Mouse (Mus musculus): Measurements from ENCODE around the gene Rab23. TPM values are rescaled to one million over a fixed set of nuclear protein-coding genes. Genes with fewer than 3 reads are reported as not detected.

Gene Rab23
- polyA plus RNA-seq, 1 experiment from 2014 or later = 26.2 TPM

DNA sequence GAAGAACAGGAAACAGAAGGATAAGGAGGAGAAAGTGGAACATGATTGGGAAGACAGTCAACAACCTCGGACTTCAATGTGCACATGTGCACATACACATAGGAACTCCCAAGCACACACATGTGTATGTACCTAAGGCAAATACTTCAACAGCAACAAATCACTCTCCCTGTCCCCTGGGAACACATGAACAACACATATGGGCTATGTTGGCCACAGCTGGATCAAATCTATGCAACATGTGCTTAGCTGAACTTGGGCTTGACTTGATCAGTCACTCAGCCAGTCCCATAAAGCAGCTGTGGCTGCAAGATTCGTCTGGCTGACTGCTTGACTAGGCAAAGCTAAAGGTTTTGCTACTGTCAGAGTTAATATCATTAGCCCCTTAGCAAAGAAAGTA is 30.9 kb upstream of the Rab23 start:
- no peak for ATAC-seq (ENCODE audit: insufficient read depth, low FRiP score)
- no peak overlapping the region for H3K4me2 ChIP-seq (ENCODE audit: low read depth, low read length)
- no peaks in the 10 kb centered on the region for H3K4me1 ChIP-seq (ENCODE audit: control insufficient read depth, insufficient read depth, low read length)
- H3K9me3 ChIP-seq (replicated peaks; ENCODE audit: control insufficient read depth, low read length) = no peaks in the 10 kb centered on the region
- no peaks in the 10 kb centered on the region for H3K36me3 ChIP-seq (ENCODE audit: control insufficient read depth, insufficient read depth, low read length)
- no peak overlapping the region for H3K4me3 ChIP-seq (replicated peaks; ENCODE audit: low read length)
- H3K9ac ChIP-seq (ENCODE audit: low read length) = no peak overlapping the region
- WGBS = 47% methylated on average over 2 of the region's 2 CpGs
- no peaks in the 10 kb centered on the region for H3K27me3 ChIP-seq (ENCODE audit: control insufficient read depth, insufficient read depth, low read length)
- no peak overlapping the region for H3K27ac ChIP-seq (ENCODE audit: low read length)

DNA sequence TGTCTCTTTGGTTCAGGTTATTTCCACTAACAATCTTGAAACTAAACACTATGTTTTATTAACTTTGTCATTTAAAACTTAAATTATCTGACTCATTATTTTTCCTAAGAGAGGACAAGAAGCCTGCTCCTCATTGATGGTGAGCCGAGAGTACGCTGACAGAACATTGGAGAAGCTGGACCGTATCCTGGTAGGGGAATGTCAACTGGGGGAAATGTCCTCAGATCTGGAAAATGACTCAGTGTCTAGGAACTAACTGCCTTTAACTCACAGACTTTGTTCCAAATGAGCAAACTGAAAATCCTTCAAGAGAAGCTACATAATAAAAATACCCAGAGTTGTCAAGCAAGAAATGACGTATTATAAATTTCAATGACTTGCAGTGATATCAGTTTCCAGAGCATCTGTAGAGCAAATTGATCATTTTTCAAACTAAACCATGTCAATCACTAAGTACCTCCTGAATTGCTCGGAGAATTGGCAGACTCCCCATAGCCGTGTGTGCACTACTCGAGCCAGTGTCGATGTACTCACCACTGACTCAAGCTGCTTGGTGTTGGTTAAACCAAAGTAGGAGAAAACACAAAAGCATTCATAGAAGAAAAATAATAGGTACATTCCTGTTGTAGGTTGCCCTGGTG is 30.1 kb upstream of the Rab23 start:
- Histone ChIP-seq H3K4me2 (ENCODE audit: low read depth, low read length) (no peak overlapping the region), H3K9me3 (replicated peaks; ENCODE audit: control insufficient read depth, low read length) (no peaks in the 10 kb centered on the region), H3K27me3 (ENCODE audit: control insufficient read depth, insufficient read depth, low read length) (no peaks in the 10 kb centered on the region), H3K4me3 (replicated peaks; ENCODE audit: low read length) (no peak overlapping the region), H3K4me1 (ENCODE audit: control insufficient read depth, insufficient read depth, low read length) (no peaks in the 10 kb centered on the region), H3K36me3 (ENCODE audit: control insufficient read depth, insufficient read depth, low read length) (no peaks in the 10 kb centered on the region), H3K27ac (ENCODE audit: low read length) (no peak overlapping the region), H3K9ac (ENCODE audit: low read length) (no peak overlapping the region)
- no peak for ATAC-seq (ENCODE audit: insufficient read depth, low FRiP score)
- WGBS = 58% methylated on average over 8 of the region's 8 CpGs

DNA sequence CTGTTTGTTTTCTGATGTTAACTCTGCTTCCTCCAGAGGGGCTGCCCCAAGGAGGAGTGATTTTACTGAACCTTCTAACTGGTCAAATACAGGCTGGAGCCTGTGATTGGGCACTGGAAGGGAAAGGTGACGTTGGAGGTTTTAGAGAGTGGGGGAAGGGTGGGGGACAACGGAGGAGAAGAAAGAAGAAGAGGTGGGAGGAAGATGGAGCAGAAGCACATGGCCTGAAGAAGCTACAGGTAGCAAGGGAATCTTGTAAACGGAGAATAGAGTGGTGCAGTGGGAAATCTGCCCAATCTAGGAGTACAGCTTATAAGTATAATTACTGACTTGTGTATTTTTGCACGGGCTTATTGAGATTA is 29.6 kb upstream of the Rab23 start:
- H3K27ac ChIP-seq (ENCODE audit: low read length) = no peak overlapping the region
- H3K4me3 ChIP-seq (replicated peaks; ENCODE audit: low read length) = no peak overlapping the region
- H3K4me1 ChIP-seq (ENCODE audit: control insufficient read depth, insufficient read depth, low read length) = no peaks in the 10 kb centered on the region
- no peak overlapping the region for H3K4me2 ChIP-seq (ENCODE audit: low read depth, low read length)
- H3K36me3 ChIP-seq (ENCODE audit: control insufficient read depth, insufficient read depth, low read length) = no peaks in the 10 kb centered on the region
- H3K9ac ChIP-seq (ENCODE audit: low read length) = no peak overlapping the region
- ATAC-seq (ENCODE audit: insufficient read depth, low FRiP score) = no peak
- H3K27me3 ChIP-seq (ENCODE audit: control insufficient read depth, insufficient read depth, low read length) = no peaks in the 10 kb centered on the region
- H3K9me3 ChIP-seq (replicated peaks; ENCODE audit: control insufficient read depth, low read length) = no peaks in the 10 kb centered on the region
- 48% methylated on average over 4 of the region's 4 CpGs for WGBS

DNA sequence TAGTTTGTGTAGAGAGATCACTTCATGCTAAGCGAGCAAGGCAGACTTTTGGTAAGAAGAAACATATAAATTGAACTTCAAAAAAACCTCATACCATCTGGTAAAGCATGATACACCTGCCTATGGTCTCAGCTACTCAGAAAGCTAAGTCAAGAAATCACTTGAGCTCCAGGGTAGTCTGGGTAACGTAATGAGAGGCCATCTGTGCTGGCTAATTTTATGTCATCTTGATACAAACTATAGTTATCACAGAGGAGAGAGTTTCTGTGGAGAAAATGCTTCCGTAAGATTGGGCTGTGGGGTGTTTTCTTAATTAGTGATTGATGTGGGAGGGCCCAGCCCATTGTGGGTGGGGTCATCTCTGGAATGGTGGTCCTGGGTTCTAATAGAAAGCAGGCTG is 25.8 kb upstream of the Rab23 start:
- no peak for ATAC-seq (ENCODE audit: insufficient read depth, low FRiP score)
- WGBS = 75% methylated on average over 3 of the region's 3 CpGs
- Histone ChIP-seq H3K9me3 (replicated peaks; ENCODE audit: control insufficient read depth, low read length) (no peaks in the 10 kb centered on the region), H3K9ac (ENCODE audit: low read length) (no peak overlapping the region), H3K27me3 (ENCODE audit: control insufficient read depth, insufficient read depth, low read length) (no peaks in the 10 kb centered on the region), H3K4me2 (ENCODE audit: low read depth, low read length) (no peak overlapping the region), H3K27ac (ENCODE audit: low read length) (no peak overlapping the region), H3K36me3 (ENCODE audit: control insufficient read depth, insufficient read depth, low read length) (no peaks in the 10 kb centered on the region), H3K4me1 (ENCODE audit: control insufficient read depth, insufficient read depth, low read length) (no peaks in the 10 kb centered on the region), H3K4me3 (replicated peaks; ENCODE audit: low read length) (no peak overlapping the region)

DNA sequence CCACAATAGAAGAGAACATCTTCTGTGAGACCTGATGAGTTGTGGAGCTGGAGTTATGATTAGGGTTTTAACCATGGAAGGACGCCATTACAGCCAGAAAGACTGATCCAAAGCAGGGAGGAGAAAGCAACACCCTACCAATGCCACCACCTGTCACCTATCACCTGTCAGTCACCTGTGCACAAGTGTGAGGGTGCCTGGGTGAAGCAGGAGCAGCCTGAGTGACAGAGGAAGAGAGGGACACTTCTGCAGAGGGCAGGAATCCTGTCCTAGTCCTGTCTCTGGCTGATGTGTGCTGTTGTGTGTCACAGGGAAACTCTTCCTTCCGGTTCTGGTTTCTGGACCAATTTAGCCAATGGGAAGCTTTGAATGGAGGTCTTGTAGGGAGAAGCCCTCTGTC is 23.7 kb upstream of the Rab23 start:
- no peaks in the 10 kb centered on the region for H3K9me3 ChIP-seq (replicated peaks; ENCODE audit: control insufficient read depth, low read length)
- no peak overlapping the region for H3K9ac ChIP-seq (ENCODE audit: low read length)
- no peaks in the 10 kb centered on the region for H3K4me1 ChIP-seq (ENCODE audit: control insufficient read depth, insufficient read depth, low read length)
- ATAC-seq (ENCODE audit: insufficient read depth, low FRiP score) = no peak
- no peak overlapping the region for H3K4me2 ChIP-seq (ENCODE audit: low read depth, low read length)
- no peak overlapping the region for H3K4me3 ChIP-seq (replicated peaks; ENCODE audit: low read length)
- 67% methylated on average over 2 of the region's 2 CpGs for WGBS
- no peak overlapping the region for H3K27ac ChIP-seq (ENCODE audit: low read length)
- H3K36me3 ChIP-seq (ENCODE audit: control insufficient read depth, insufficient read depth, low read length) = no peaks in the 10 kb centered on the region
- no peaks in the 10 kb centered on the region for H3K27me3 ChIP-seq (ENCODE audit: control insufficient read depth, insufficient read depth, low read length)

DNA sequence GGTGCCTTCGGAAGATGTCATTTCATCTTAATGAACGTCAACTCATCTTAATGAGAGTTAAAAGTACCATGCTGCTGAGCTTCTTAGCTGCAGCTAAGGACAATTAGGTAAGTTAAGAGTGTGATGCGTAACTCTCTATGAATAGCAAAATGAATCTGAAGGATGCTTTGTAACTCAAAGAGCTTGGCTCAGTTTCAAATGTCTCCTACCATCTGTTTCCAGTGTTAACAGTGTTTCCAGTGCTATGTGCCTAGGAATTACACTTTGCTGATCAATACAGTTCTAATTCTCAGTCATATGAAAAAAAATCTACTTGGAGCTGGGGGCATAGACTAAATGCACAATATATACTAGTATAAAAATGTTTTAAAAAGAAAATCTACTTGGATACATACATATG is 18.4 kb upstream of the Rab23 start:
- Histone ChIP-seq H3K4me3 (replicated peaks; ENCODE audit: low read length) (no peak overlapping the region), H3K4me2 (ENCODE audit: low read depth, low read length) (no peak overlapping the region), H3K27me3 (ENCODE audit: control insufficient read depth, insufficient read depth, low read length) (no peaks in the 10 kb centered on the region; the same call in 1 of the 2 replicates), H3K4me1 (ENCODE audit: control insufficient read depth, insufficient read depth, low read length) (no peaks in the 10 kb centered on the region), H3K27ac (ENCODE audit: low read length) (no peak overlapping the region), H3K9ac (ENCODE audit: low read length) (no peak overlapping the region), H3K36me3 (ENCODE audit: control insufficient read depth, insufficient read depth, low read length) (no peaks in the 10 kb centered on the region), H3K9me3 (replicated peaks; ENCODE audit: control insufficient read depth, low read length) (no peaks in the 10 kb centered on the region)
- ATAC-seq (ENCODE audit: insufficient read depth, low FRiP score) = no peak
- 85% methylated on average over 3 of the region's 3 CpGs for WGBS

DNA sequence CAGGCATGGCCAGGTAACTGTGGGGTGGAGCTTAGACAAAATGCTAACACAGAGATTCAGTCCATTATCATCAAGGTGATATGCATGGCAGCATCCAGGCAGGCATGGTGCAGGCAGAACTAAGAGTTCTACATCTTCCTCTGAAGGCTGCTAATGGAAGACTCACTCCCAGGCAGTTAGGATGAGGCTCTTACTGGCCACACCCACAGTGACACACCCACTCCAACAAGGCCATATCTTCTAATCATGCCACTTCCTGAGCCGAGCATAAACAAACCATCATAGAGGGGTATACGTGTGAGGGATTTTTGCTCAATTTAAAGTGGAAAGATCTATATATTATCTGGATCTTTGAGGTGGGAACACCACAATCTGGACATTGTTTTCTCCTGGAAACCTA is 10.1 kb upstream of the Rab23 start:
- Histone ChIP-seq H3K9me3 (replicated peaks; ENCODE audit: control insufficient read depth, low read length) (no peaks in the 10 kb centered on the region), H3K27ac (ENCODE audit: low read length) (no peak overlapping the region), H3K4me1 (ENCODE audit: control insufficient read depth, insufficient read depth, low read length) (no peaks in the 10 kb centered on the region), H3K36me3 (ENCODE audit: control insufficient read depth, insufficient read depth, low read length) (no peaks in the 10 kb centered on the region), H3K27me3 (ENCODE audit: control insufficient read depth, insufficient read depth, low read length) (no peaks in the 10 kb centered on the region), H3K4me3 (replicated peaks; ENCODE audit: low read length) (no peak overlapping the region), H3K4me2 (ENCODE audit: low read depth, low read length) (no peak overlapping the region), H3K9ac (ENCODE audit: low read length) (no peak overlapping the region)
- no peak for ATAC-seq (ENCODE audit: insufficient read depth, low FRiP score)
- WGBS = 39% methylated on average over 2 of the region's 2 CpGs

DNA sequence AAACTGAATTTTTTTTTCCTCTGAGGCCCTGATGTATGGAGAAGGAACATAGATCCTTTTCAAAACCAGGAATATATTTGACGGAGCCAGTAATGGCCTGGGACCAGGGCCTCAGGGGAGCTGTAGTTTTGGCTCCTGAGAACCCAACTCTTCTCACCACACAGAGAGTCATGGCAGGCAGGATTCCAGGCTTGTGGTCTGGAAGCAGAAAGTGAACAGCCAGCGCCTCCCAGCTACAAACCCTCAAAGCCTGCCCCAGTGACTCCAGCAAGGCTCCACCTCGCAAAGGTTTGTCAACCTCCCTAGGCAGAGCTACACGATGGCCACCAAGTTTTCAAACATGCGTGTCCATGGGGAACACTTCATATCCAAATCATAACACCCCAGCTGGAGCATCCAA is 7.7 kb upstream of the Rab23 start:
- no peak overlapping the region for H3K4me3 ChIP-seq (replicated peaks; ENCODE audit: low read length)
- no peaks in the 10 kb centered on the region for H3K27me3 ChIP-seq (ENCODE audit: control insufficient read depth, insufficient read depth, low read length)
- H3K27ac ChIP-seq (ENCODE audit: low read length) = no peak overlapping the region
- 81% methylated on average over 5 of the region's 5 CpGs for WGBS
- H3K4me1 ChIP-seq (ENCODE audit: control insufficient read depth, insufficient read depth, low read length) = no peaks in the 10 kb centered on the region
- H3K9me3 ChIP-seq (replicated peaks; ENCODE audit: control insufficient read depth, low read length) = no peaks in the 10 kb centered on the region
- H3K4me2 ChIP-seq (ENCODE audit: low read depth, low read length) = no peak overlapping the region
- H3K36me3 ChIP-seq (ENCODE audit: control insufficient read depth, insufficient read depth, low read length) = no peaks in the 10 kb centered on the region
- no peak for ATAC-seq (ENCODE audit: insufficient read depth, low FRiP score)
- H3K9ac ChIP-seq (ENCODE audit: low read length) = no peak overlapping the region

DNA sequence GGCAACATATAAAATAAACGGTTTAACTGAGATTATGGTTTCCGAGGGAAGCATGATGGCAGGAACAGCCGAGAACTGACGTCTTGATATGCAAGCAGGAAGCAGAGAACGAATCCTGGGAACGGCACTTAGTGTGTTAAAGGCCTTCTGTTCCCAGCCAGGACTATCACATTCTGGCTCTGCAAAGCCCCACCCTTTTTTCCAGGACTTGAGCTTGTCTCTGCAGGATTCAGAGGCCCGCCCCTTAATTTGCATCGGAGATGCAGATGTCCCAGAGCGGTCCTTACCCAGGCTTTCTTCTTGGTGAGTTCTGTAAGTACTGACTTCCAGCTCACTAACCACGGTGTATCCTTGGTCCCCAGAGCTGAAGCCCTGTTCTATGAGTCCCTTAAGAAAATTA is 4.9 kb upstream of the Rab23 start:
- Histone ChIP-seq H3K9me3 (replicated peaks; ENCODE audit: control insufficient read depth, low read length) (no peaks in the 10 kb centered on the region), H3K27ac (ENCODE audit: low read length) (no peak overlapping the region), H3K9ac (ENCODE audit: low read length) (no peak overlapping the region), H3K36me3 (ENCODE audit: control insufficient read depth, insufficient read depth, low read length) (no peaks in the 10 kb centered on the region), H3K27me3 (ENCODE audit: control insufficient read depth, insufficient read depth, low read length) (no peaks in the 10 kb centered on the region), H3K4me3 (replicated peaks; ENCODE audit: low read length) (no peak overlapping the region), H3K4me1 (ENCODE audit: control insufficient read depth, insufficient read depth, low read length) (no peaks in the 10 kb centered on the region), H3K4me2 (ENCODE audit: low read depth, low read length) (peak overlapping the region; percentile 19; the same call in 1 of the 2 replicates)
- 0 out of 2 replicates have a peak, but pooled peaks have one; percentile 31 for ATAC-seq (ENCODE audit: insufficient read depth, low FRiP score)
- 4% methylated on average over 10 of the region's 10 CpGs for WGBS

DNA sequence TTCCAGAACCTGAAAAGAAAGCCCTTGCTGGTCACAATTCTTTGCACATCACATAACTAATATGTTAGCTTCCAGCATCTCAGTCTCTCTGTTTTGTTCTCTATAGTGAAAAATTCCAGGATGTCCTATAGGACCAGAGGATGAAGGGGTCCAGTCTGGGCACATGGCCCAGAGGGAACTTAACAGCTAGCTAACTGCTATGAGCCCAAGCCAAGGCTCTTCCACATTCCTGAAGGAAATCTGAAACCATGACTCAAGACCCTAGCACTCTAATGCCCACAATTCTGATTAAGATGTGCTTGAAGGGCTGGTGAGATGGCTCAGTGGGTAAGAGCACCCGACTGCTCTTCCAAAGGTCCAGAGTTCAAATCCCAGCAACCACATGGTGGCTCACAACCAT is 2.1 kb upstream of the Rab23 start:
- Histone ChIP-seq H3K27ac (ENCODE audit: low read length) (no peak overlapping the region), H3K4me3 (replicated peaks; ENCODE audit: low read length) (no peak overlapping the region), H3K9me3 (replicated peaks; ENCODE audit: control insufficient read depth, low read length) (no peaks in the 10 kb centered on the region), H3K4me1 (ENCODE audit: control insufficient read depth, insufficient read depth, low read length) (no peaks in the 10 kb centered on the region), H3K36me3 (ENCODE audit: control insufficient read depth, insufficient read depth, low read length) (no peaks in the 10 kb centered on the region), H3K4me2 (ENCODE audit: low read depth, low read length) (no peak overlapping the region), H3K27me3 (ENCODE audit: control insufficient read depth, insufficient read depth, low read length) (no peaks in the 10 kb centered on the region), H3K9ac (ENCODE audit: low read length) (no peak overlapping the region)
- WGBS = 74% methylated on average over 1 of the region's 1 CpGs
- no peak for ATAC-seq (ENCODE audit: insufficient read depth, low FRiP score)
